Mouse (Mus musculus): ENCODE measurements around the gene Hpdl.

Gene Hpdl

DNA sequence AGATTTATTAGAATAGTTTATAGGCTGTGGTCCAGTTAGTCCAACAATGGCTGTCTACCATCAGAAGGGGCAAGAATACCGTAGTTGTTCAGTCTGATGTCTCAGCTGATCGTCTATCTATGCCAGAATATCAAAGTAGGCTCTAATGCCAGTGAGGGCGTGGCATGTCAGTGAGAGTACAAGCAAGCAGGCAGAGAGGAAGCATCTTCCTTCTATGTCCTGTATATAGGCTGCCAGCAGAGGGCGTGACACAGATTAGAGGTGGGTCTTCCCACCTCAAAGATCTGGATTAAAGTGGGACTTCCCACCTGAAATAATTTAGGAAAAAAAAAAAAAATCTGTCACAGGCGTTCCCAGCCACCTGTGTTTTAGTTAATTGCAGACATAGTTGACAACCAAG is 21.6 kb downstream of the Hpdl start:
- DNase-seq (ENCODE audit: low spot score in 2 of 2), result no peak

GRCm38 (mm10) chr4:116796442-116797110 is 24.9 kb downstream of the Hpdl start:
- DNase-seq (ENCODE audit: low spot score in 2 of 2), result no peak

GRCm38 (mm10) chr4:116794273-116794672 is 27.2 kb downstream of the Hpdl start:
- DNase-seq (ENCODE audit: low spot score in 2 of 2), result no peak

DNA sequence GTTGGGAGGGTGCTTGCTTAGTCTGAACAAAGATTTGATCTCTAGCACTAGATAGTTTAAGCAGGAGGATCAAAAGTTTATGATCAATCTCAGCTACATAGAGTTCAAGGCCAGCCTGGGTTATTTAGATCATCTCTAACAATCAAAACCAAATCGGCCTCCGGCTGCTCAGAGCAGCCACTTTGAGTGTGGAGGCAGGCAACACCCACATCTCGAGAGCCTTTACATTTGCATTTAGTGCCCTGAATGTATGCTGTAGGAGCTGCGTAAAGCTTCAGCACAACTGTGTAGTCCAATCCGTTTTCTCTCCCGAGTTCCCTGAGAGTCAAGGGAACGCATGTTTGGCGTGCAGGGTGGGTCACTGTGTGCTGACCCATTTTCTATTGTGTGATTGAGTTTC is 29.1 kb downstream of the Hpdl start:
- DNase-seq (ENCODE audit: low spot score in 2 of 2), result no peak

- peak; percentile 75 to 80 for DNase-seq (ENCODE audit: low spot score in 2 of 2)
Observed at GRCm38 (mm10) chr4:116788956-116789355, 32.6 kb downstream of the Hpdl start.

- no peak for DNase-seq (ENCODE audit: low spot score in 2 of 2)
Observed at GRCm38 (mm10) chr4:116787985-116788760, 33.3 kb downstream of the Hpdl start.

DNA sequence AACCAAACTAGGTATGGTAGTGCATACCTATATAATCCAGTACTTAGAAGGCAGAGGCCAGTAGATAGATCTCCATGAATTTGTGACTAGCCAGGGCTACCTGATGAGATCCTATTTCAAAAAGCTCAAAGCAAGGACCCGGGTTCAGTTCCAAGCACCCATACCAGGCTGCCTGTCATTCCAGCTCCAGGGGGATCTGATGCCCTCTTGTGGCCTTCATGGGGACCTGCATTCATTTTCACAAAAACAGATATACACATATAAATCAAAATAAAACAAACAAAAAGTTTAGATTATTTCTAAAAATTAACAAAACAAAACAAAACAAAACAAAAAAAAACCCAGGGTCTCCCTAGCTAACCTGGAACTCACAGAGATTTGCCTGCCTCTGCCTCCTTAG is 34.9 kb downstream of the Hpdl start:
- DNase-seq (ENCODE audit: low spot score in 2 of 2), result no peak

GRCm38 (mm10) chr4:116782171-116782570 is 39.3 kb downstream of the Hpdl start:
- DNase-seq (ENCODE audit: low spot score in 2 of 2), result no peak

DNA sequence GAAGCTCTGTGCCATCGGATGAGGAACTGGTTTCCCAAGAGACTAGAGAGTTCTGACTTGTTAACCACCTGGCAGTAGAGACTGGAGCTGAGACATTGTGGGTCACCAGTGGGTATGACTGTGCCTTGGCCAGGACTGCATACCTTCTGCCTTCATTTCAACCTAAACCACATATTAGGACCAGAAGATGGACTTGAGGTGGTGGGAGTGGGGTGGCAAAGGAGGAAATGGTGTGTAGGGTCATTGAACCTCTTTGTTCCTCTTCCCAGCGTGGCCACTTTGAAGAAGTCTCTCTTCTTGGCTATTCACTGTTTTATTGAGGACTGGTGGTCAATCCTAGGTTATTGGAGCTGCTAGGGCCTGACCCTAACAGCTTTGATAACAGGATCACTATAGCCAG is 40.1 kb downstream of the Hpdl start:
- no peak for DNase-seq (ENCODE audit: low spot score in 2 of 2)

- no peak for DNase-seq (ENCODE audit: low spot score in 2 of 2)
Observed at GRCm38 (mm10) chr4:116780541-116780940, 41.0 kb downstream of the Hpdl start.

DNA sequence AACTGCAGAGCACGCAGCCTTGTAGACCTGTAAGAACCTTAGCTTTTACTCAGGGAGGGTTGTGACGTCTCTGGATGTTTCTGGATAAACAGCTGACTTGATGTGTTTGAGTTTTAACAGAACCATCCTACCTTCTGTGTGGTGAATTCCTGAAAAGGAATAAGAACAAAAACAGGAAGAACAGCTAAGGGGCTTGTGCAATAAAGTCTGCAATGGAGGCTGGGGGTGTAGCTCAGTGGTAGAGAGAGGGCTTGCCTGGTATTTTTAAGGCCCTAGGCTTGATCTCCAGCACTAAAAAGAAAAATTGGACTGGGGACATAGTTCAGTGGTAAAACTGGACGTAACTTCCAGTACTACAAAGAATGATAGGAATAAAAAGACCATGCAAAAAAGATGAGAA is 44.4 kb downstream of the Hpdl start:
- no peak for DNase-seq (ENCODE audit: low spot score in 2 of 2)

DNA sequence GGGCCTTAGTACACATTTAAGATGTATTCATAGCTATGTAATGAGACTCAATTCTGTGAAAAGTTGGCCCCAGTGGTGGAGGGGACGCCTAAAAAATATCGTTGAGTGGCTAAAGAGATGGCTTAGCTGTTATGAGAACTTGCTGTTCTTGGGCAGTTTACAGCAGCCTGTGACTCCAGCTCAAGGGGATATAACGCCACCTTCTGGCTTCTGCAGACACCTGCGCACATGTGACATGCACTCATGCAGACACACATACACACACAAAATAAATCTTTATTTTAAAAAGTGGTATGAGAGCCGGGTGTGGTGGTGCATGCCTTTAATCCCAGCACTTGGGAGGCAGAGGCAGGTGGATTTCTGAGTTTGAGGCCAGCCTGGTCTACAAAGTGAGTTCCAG is 45.1 kb downstream of the Hpdl start:
- no peak for DNase-seq (ENCODE audit: low spot score in 2 of 2)

Data from urinary bladder, postnatal 36 days (tissue).